Mouse (Mus musculus) heart, adult 11 months (tissue): ENCODE data around the gene Coq6.
A peak's percentile ranks its signal among the peaks of the same experiment; 100 is the strongest.
"Not testable (repeated sequence)": the region's sequence is repeated elsewhere in the genome, so short reads cannot be mapped to it uniquely, and the experiment has no call there.

Experiments
- DNase-seq: peaks from one replicate; pipeline ENCODE4 v3.0.0; 2022

Gene Coq6

GRCm38 (mm10) chr12:84361555-84362489 lies at the start of gene Coq6, which contains the start of gene Fam161b:
Coq6 (plus strand) TSS chr12:84361657.
Fam161b (minus strand) TSS chr12:84361833.
- DNase-seq: peak; percentile 100

- peak; percentile 72 for DNase-seq
Measured at GRCm38 (mm10) chr12:84316006-84316405, 45.5 kb upstream of the Coq6 start.

DNA sequence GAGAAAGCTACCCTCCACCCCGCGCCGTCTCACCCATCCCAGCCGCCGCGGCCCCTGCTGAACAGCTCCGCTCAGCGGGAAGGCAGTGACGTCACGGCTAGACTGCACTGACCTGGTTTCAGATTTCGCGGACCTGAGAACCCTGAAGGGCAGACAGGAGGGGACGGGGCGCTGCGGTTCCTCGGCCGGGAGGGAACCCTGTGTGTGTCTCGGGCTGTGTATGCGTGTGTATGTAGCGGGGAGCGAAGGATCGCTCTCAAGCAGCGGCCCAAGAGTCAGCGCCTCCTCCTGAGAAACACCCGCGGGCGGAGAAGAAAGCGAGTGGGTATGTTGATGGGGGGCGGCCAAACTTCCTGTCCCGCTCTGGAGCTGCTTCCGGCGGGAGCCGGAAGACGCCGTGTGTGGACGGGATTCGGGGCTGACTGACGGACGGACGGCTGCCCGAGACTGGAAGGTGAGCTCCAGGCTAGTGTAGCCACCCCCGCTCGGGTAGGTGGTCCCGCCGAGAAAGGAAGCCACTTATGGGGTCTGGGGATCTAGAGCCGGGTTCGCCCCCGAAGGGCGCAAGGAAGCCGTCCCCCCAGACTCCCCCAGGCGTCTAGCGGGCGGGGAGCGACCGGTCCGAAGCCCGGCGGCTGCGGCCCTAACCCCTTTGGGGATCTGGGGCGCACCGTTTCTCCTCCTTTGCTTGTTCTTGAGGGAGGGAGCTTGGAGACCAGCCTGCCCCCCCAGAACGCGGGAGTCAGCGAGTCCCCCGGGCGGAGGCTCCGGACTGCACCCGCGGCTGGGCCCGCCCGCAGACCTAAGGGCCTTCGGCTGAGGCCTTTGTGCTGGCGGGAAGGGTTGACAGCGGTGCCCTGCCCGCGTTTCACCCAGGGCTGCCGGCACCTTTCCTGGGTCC lies 44.5 kb upstream of the Coq6 start, which contains the start of gene Zfp410:
TSS of gene Zfp410 (plus strand) at position 132 of the 901 bp plus-strand sequence.
- DNase-seq: peak; percentile 99

DNA sequence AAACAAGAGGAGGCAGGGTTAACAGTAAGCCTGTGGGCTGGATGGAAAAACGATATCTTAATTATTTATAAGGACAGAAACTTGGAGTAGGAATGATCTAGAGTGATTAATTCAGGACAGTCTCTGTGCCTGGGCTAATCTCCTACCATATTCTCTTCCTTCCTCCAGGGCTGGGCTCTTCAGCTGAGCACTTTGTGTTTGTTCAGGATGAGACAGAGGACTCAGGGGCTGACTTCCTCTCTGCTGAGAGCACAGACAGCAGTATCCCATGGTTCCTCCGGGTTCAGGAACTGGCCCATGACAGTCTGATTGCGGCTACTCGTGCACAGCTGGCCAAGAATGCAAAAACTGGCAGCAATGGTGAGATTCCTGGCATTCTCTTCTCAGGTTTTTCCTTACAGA lies 34.3 kb upstream of the Coq6 start:
- peak; percentile 95 for DNase-seq

DNA sequence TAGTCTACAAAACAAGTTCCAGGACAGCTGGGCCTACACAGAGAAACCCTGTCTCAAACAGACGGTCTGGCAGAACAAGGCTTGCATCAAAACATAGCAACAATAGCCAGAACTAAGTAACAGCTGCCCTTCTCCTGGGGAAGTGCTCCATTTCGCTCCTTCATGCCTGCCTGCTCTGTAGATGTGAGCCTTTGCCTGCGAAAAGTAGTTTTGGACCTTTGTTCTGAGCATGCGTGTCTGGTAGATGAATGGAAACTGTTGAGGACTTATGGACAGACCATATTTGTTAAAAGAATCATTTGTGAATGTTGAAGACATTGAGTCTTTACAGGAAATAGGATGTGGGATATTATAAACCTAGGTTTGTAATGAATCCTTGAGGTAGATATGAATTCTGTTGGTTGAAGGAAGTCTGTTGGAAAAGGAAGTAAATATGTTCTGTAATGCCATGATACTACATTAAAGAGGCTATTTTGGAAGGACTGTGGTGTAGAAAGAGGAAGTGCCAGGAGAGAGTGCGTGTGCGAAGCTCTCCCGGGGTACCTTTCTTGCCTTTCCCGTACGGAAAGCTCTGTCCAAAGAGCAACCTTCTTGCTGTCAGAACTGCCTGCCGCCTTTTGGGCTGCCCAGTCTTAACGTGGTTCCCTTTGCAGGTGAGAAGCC lies 24.4 kb upstream of the Coq6 start:
- DNase-seq: peak; percentile 71

DNA sequence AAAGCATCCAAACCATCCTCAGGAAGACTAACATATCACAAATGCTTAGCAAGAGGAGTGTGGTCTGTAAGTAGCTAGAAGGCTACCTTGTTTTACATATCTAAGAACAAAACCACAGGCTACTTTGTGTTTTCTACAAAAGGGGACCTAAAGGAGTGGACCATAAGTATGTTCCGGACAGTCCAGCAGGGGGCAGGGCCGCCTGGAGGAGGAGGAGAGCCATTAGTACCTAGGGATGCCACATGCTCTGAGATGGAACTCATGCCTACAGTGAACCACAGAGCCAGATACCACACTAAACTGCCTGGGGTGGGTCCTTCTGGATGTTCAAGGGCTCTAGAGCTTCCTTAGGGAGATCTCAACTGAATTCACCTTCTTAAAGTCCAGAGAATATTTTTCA lies 14.3 kb upstream of the Coq6 start:
- DNase-seq: peak; percentile 86

GRCm38 (mm10) chr12:84358699-84359098 lies 2.8 kb upstream of the Coq6 start:
- not testable (repeated sequence) for DNase-seq

GRCm38 (mm10) chr12:84362872-84363271 lies 1.4 kb downstream of the Coq6 start:
- no peak for DNase-seq

GRCm38 (mm10) chr12:84364291-84364690 lies 2.8 kb downstream of the Coq6 start:
- no peak for DNase-seq

DNA sequence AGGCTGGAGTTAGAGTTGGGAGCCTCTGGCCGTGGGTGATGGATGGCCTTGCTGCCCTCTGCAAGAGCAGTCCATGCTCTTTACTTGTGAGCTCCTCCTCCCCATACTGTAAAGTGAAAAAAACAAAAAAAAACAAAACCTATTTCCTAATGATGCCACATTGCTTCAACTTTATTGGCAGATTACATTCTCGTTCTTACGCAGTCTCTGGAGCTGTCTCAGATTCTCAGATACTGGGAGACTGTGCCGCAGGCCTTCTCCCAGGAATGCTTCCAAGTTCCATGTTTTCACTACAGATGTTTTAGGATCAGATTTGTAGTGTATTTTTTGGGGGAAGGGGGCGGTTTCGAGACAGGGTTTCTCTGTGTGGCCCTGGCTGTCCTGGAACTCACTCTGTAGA lies 3.7 kb downstream of the Coq6 start:
- DNase-seq: no peak

DNA sequence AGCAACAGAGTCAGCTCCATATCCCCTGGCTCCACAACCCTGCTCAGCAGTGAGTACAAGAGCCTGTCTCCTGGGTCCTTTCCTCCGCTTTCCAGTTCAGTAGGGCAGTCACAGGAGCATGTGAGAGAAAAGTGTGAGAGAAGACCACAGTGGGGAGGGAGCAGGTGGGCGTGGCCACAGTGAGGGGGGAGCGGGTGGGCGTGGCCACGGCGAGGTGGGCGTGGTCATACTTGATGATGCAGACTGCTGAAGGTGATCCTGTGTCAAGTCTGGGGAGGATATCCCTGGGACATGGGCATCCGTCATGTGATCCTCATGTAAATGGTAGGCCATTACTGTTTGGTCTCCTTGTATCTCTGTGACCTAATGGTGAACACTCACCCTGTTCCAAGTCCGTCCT lies 5.5 kb downstream of the Coq6 start:
- no peak for DNase-seq

- peak; percentile 91 for DNase-seq
Measured at GRCm38 (mm10) chr12:84371647-84372046, 10.2 kb downstream of the Coq6 start.

DNA sequence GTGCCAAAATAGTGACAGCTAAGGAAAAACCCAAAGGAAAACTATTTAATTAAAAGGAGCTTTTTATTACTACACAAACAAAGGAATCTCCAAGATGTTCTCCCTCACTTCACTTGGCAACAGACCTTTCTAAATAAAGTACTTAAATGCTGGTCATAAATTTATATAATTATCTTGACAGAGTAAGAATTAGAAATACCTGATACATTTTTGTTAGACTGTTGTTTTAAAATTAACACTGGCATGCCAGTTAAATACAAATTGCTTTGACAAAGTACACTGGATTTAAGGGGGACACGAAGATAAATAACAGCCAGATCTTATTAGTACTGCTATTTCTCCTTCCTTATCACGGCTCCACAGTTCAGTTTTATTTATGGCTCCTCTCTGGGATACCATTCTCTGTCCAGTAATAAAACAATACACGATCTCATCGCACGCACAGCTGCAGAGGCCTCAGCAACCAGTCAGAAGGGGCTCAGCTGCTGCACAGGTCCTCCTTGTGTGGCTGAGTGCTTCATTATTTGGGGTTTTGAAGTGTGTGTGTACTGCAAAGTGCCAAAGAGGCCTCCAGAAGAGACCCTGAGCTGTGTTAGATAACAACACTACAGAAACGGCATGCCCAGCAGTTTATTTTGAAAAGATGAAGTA lies 12.5 kb downstream of the Coq6 start:
- no peak for DNase-seq

- DNase-seq: peak; percentile 93
Measured at GRCm38 (mm10) chr12:84382369-84382768, 20.9 kb downstream of the Coq6 start.

DNA sequence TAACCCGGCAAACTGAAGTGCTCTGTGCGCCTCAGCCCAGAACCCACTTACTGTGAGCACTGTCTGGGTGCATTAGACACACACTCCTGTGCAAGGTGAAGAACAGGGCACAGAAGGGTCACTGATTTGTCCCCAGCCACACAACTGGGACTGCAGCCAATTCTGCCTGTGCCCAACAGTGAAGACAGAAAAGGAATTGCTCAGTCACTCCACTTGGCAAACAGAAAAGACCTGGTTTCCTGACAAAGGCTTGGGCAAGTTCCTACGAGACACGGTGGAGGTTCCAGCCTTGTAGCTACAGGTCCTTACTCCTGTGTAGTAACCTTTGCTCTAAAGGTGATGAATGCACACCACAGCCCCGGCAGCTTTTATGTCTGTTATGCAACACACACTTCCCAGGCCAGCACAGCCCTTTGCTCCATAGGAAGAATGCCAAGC lies 23.2 kb downstream of the Coq6 start:
- peak; percentile 96 for DNase-seq

- DNase-seq: no peak
Measured at GRCm38 (mm10) chr12:84385408-84385807, 24.0 kb downstream of the Coq6 start.

GRCm38 (mm10) chr12:84388097-84388496 lies 26.6 kb downstream of the Coq6 start:
- DNase-seq: no peak

GRCm38 (mm10) chr12:84388774-84389400 lies 27.4 kb downstream of the Coq6 start:
- DNase-seq: peak; percentile 95

GRCm38 (mm10) chr12:84390336-84390735 lies 28.9 kb downstream of the Coq6 start:
- peak; percentile 88 for DNase-seq

DNA sequence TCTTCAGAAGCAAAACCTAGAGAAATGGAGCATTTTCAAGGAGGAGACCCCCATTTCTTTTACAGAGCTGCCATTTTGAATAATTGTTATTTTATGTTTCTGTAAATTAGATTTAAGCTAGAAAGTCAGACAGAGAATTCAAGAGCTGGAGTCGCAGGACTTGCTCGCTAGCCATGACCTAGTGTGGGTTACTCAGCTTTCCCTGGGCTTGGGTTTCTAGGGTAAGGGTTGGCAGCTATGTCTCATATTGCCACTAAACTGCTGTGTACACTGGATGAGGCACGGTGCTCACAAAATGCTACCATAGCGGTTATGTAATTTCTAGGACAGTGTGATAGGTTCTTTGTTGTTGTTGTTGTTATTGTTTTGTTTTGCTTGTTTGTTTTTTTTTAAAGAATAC lies 31.2 kb downstream of the Coq6 start:
- DNase-seq: peak; percentile 51

GRCm38 (mm10) chr12:84393847-84394246 lies 32.4 kb downstream of the Coq6 start:
- peak; percentile 61 for DNase-seq
